Mouse (Mus musculus) Patski (cell line): ENCODE results near the gene Limk1. TPM values are rescaled to one million over a fixed set of nuclear protein-coding genes. Genes with fewer than 3 reads are reported as not detected.

ENCODE experiments used
- ATAC-seq: fragments of 100-300 bp; one replicate; pipeline ENCODE4 v1.8.0; 2021
- CTCF ChIA-PET: fragments of 350-600 bp; sonication (Branson Sonifier 250); formaldehyde crosslinking; loops from one replicate; lab custom pipeline; 2022; ENCODE audit warnings: inconsistent platforms; lab: Charles Lee
- POLR2A ChIA-PET: fragments of 350-600 bp; sonication (Branson Sonifier 250); formaldehyde crosslinking; loops from one replicate; lab custom pipeline; 2022; ENCODE audit warnings: antibody characterized with exemption, inconsistent platforms; lab: Charles Lee
- DNase-seq: peaks from one replicate; pipeline ENCODE4 v3.0.0-alpha.2; 2011; ENCODE audit warnings: low read depth, low spot score
- H3K27me3 ChIP-seq: fragments of 371-371 bp; one replicate; pipeline ENCODE4 v1.5.1; 2021
- CTCF ChIP-seq: fragments of 100-300 bp; IDR thresholded peaks from one replicate; pipeline ENCODE4 v1.5.1; 2021
- in situ Hi-C: fragments of 300-500 bp; cut with MboI; formaldehyde crosslinking; loops from 3 replicates; pipeline ENCODE4 v1.11.1; 2018; ENCODE audit warnings: low pct_unique_long_range_greater_than_20kb, mixed read lengths
- polyA plus RNA-seq: library from polyadenylated mRNA; unstranded; gene quantifications from one replicate; pipeline ENCODE4 v1.2.3, GENCODE M21; 2021

Gene Limk1
- 18.6 TPM for polyA plus RNA-seq

GRCm38 (mm10) chr5:134688086-134688717, at the start of gene Limk1:
TSS of gene Limk1 (minus strand) at chr5:134688598.
- TF ChIP-seq CTCF: no peak
- CTCF ChIA-PET: interaction anchor here (0.8 to 1.0 kb wide), 2 partner anchors 37 to 66 kb away, joined by 3 read pairs; no protein-coding TSS in a partner anchor
- H3K27me3 ChIP-seq: no peaks in the 10 kb centered on the region
- in situ Hi-C loops: no loop called here
- POLR2A ChIA-PET: no interaction called here
- ATAC-seq (peak; percentile 7), DNase-seq (no peak)

GRCm38 (mm10) chr5:134734920-134735319, 46.5 kb upstream of the Limk1 start:
- CTCF ChIA-PET: interaction anchor here (0.9 to 4.2 kb wide), 2 partner anchors 10 to 13 kb away, joined by 3 to 13 read pairs; partner anchors contain the start of gene Eln

GRCm38 (mm10) chr5:134734072-134734471, 45.7 kb upstream of the Limk1 start:
- ATAC-seq (no peak), DNase-seq (no peak)
- CTCF ChIA-PET: interaction anchor here (0.9 to 1.0 kb wide), 2 partner anchors 11 to 167 kb away, joined by 3 read pairs; no protein-coding TSS in a partner anchor
- H3K27me3 ChIP-seq: no peaks in the 10 kb centered on the region
- TF ChIP-seq CTCF: no peak
- POLR2A ChIA-PET: no interaction called here
- in situ Hi-C loops: no loop called here

More at GRCm38 (mm10) chr5:134734920-134735319, 46.5 kb upstream of the Limk1 start:
- ATAC-seq (no peak), DNase-seq (no peak)
- TF ChIP-seq CTCF: no peak
- no peaks in the 10 kb centered on the region for H3K27me3 ChIP-seq
- POLR2A ChIA-PET: no interaction called here
- in situ Hi-C loops: no loop called here

DNA sequence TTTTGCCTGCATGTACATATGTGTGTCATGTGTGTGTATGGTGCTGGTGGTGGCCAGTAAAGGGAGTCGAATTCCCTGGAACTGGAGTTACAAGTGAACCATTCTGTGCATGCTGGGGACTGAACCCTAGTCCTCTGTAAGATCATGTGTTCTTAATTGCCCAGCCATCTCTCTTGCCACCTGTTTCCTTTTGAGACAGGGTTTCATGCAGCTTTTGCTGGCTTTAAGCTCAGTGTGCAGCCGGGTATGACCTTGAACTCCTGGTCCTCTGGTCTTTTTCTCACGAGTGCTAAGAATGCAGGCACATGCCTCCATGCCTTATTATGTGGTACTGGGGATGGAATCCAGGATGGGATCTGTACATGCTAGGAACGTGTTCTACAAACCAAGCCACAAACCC, 44.8 kb upstream of the Limk1 start:
- ChIA-PET CTCF (interaction anchor here (1.4 kb wide), 1 partner anchor 15 kb away, joined by 5 read pairs; no protein-coding TSS in a partner anchor), POLR2A (no interaction called here)
- in situ Hi-C loops: no loop called here
- DNase-seq: no peak
- H3K27me3 ChIP-seq: no peaks in the 10 kb centered on the region
- no peak for TF ChIP-seq CTCF
- ATAC-seq: no peak

DNA sequence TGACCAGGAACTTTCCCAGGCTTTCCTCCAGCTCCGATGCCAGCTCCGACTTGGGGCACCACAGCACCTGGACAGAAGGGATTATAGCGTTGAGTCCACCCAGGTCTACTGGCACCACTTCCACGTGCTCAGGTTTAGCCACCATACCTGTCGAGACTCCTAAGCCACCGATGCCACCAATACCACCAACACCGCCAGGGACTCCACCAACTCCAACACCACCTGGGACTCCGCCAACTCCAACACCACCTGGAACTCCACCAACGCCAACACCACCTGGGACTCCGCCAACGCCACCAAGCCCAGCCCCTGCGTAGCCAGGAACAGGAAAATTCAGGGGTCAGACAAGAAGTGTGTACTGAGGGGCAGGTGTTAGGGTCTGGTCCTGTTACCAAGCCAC, 40.7 kb upstream of the Limk1 start:
- in situ Hi-C loops: no loop called here
- H3K27me3 ChIP-seq: no peaks in the 10 kb centered on the region
- ATAC-seq: no peak

GRCm38 (mm10) chr5:134728535-134728934, 40.1 kb upstream of the Limk1 start:
- no peak for TF ChIP-seq CTCF
- ATAC-seq: no peak

More for the DNA sequence above, 40.7 kb upstream of the Limk1 start:
- no peak for TF ChIP-seq CTCF
- CTCF ChIA-PET: no interaction called here
- POLR2A ChIA-PET: no interaction called here
- no peak for DNase-seq

DNA sequence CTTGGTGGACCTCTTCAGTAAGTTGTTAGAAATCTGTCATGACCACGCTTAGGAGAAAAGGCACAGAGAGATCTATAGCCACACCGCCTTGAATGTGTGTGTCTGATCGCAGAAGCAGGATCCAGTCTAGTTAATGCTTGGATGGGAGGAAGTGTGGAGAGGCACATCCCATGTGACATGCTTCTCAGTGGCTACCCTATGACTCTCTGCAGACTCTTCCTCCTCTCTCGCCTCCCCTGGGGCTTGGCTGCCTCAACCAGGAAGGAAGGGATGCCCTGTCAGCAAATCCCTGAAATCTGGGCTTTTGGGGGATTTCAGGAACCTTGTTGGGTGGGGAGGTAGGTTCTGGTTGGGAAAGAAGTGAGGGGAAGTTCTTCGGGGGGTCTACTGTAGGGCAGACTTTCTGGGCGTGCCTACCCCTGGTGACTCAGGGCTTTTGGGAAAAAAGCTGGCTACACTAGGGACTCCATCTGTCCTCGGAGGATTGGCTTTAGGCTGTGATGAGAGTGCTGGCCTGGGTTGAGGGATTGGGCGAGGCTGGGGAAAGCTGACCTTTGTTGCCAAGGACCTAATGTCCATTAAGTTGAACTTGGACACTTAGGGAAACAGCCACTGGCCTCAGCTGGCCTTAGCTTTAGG, 38.7 kb upstream of the Limk1 start:
- CTCF ChIA-PET: interaction anchor here (0.6 kb wide), 1 partner anchor 19 kb away, joined by 3 read pairs; no protein-coding TSS in a partner anchor
- POLR2A ChIA-PET: no interaction called here
- no peak for TF ChIP-seq CTCF
- DNase-seq: no peak
- in situ Hi-C loops: no loop called here
- no peak for ATAC-seq
- H3K27me3 ChIP-seq: peaks cover 6% of the 10 kb centered on the region

More at GRCm38 (mm10) chr5:134728535-134728934, 40.1 kb upstream of the Limk1 start:
- ChIA-PET CTCF (no interaction called here), POLR2A (no interaction called here)
- H3K27me3 ChIP-seq: no peaks in the 10 kb centered on the region
- in situ Hi-C loops: no loop called here
- no peak for DNase-seq

DNA sequence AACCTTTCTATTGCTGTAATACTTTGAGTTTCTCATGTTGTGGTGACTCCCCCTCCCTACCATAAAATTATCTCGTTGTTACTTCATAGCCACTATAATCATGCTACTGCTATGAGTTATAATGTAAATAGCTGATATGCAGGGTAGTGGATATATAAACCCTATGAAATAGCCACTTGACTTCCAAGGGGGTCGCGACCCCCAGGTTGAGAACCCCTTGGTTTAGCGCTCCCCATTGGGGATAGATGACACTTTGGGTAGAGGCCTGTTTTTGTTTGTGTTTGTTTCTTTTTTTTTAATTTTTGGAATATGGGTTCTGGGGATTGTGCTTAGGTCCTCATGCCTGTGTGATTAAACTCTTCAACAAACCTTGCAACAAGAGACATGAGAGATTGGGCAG, 36.9 kb upstream of the Limk1 start:
- no peak for ATAC-seq
- ChIA-PET CTCF (no interaction called here), POLR2A (no interaction called here)
- DNase-seq: no peak
- in situ Hi-C loops: no loop called here
- peaks cover 6% of the 10 kb centered on the region for H3K27me3 ChIP-seq
- TF ChIP-seq CTCF: no peak

DNA sequence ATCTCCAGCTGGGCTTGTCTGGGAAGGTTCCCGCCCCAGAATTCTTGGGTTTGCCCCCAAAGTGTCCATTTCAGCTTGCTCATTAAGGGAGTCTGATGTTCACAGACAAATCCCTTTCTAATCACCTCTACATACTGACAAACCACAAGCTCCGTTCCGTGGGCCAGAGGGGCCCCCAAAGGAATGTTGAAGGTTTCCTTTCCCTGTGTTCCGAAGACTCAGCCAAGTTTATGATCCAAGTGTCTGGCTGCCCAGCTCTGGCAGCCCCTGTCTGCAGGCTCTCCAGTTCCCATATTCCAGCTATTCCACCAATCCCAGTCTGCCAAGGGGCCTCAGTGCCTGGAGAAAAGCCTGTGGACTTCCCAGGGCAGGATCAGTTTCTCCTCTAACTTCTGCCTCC, 31.7 kb upstream of the Limk1 start:
- no peak for TF ChIP-seq CTCF
- in situ Hi-C loops: no loop called here

DNA sequence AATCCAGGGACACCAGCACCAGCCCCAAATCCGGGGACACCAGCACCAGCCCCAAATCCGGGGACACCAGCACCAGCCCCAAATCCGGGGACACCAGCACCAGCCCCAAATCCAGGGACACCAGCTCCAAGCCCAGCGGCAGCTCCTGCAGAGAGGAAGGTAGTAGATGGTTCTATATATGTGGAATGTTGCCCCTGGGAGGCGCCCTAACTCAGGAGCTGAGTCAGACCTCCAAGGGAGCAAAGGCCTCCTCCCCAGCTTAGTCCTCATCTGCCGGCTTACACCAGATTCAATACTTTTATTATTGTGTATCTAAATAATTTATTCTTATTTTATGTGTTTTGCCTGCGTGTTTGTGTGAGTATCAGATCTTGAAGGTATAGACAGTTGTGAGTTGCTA, 22.7 kb upstream of the Limk1 start:
- POLR2A ChIA-PET: no interaction called here

More for the DNA sequence above, 31.7 kb upstream of the Limk1 start:
- ATAC-seq (no peak), DNase-seq (no peak)
- H3K27me3 ChIP-seq: peaks cover 29% of the 10 kb centered on the region
- ChIA-PET POLR2A (interaction anchor here (0.6 kb wide), 1 partner anchor 89 kb away, joined by 3 read pairs; no protein-coding TSS in a partner anchor), CTCF (interaction anchor here (1.1 kb wide), 1 partner anchor 10 kb away, joined by 3 read pairs; no protein-coding TSS in a partner anchor)

More for the DNA sequence above, 22.7 kb upstream of the Limk1 start:
- CTCF ChIA-PET: interaction anchor here (1.4 kb wide), 1 partner anchor 8 kb away, joined by 3 read pairs; no protein-coding TSS in a partner anchor
- in situ Hi-C loops: no loop called here
- DNase-seq (no peak), ATAC-seq (no peak)
- H3K27me3 ChIP-seq: peaks cover 24% of the 10 kb centered on the region
- TF ChIP-seq CTCF: no peak
